Mouse (Mus musculus): ENCODE measurements at regions not wholly inside any gene's neighbourhood (a gene's known extent, or its start where the extent isn't known, plus 50 kb on each side); places are given as distances from the start of the nearest gene placed in this dataset.

DNA sequence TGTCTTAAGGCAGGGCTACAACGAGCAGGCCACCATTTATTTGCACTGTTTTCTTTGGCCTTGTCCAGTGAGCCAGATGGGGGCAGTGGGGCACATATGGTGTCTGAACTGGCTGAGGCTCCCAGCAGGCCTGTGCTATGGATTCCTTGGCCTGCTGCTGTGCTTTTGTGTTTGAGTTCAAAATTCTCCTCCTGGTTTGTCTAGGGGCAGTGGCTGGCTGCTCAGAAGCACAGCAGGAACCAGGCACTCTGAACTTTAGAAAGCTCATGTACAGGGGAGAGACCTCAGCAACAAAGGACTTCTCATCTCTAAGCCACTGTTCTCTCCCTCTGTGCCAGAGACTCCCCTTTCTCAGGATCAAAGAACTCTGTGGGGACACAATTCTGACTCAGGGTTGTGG, 370.9 kb downstream of the Bckdhb start:
- peak; percentile 42 for DNase-seq (ENCODE audit: low spot score)

DNA sequence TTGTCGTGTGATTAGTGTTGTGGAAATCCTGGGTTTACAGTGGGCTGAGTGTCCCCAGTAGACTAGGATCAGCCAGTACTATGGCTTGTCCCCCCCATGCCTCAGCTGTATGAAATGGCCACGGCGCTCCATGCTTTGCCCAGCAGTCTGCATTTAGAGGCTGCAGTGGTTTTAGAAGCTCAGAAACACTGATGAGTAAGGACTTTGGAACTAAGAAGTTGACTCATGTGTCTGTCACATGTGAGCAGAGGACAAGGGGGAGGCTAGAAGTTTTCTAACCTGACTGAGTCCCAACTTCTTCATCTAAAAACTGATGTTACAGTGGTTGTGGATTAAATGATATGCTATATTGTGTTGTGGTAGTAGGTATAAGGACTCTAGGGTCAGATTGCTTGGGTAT, 371.5 kb downstream of the Bckdhb start:
- DNase-seq (ENCODE audit: low spot score), result no peak

- DNase-seq (ENCODE audit: low spot score), result no peak
Measured at GRCm38 (mm10) chr9:84304398-84304797, 379.5 kb downstream of the Bckdhb start.

DNA sequence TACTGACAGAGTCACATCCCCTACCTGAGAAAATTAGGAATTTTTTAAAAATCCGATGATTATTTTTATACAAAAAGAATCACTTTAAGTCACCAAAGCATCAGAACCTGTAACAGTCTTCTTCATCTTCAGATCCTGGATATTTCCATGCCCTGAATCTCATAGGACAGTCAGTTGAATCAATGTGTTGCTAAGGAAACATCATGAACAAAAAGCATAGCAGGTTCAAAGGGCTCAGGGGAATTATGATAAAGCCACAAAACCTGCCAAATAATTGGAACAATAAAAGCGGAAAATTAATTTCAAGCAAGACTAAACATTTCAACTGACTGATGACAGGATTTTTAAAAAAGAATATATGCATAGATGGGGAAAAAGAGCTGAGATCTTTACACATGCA, 393.9 kb downstream of the Bckdhb start:
- no peak for DNase-seq (ENCODE audit: low spot score)

DNA sequence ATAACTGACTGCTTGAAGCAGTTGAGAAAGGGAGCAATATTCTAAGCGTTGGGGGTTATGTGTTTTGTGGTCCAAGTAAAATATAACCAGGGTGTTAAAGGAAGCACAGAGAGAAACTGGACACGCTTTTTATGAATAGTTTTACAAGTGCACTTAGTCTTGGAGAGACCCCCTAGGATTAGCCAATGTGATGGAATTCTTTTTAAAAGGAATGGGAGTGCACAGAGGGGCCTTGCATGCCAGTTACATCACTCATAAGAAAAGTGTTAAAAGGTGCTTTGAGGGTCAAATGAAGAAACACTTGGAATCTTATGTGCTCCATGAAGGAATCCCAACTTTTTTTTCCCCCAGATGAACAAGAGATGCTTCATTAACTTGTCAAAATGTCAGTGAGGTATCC, 394.4 kb downstream of the Bckdhb start:
- DNase-seq (ENCODE audit: low spot score), result no peak

GRCm38 (mm10) chr9:84323145-84323544, 398.2 kb downstream of the Bckdhb start:
- DNase-seq (ENCODE audit: low spot score), result no peak

- DNase-seq (ENCODE audit: low spot score), result no peak
Measured at GRCm38 (mm10) chr9:84331083-84331602, 406.2 kb downstream of the Bckdhb start.

GRCm38 (mm10) chr9:84343435-84344095, 418.6 kb downstream of the Bckdhb start:
- peak; percentile 90 for DNase-seq (ENCODE audit: low spot score)

- no peak for DNase-seq (ENCODE audit: low spot score)
Measured at GRCm38 (mm10) chr9:84350223-84350622, 425.3 kb downstream of the Bckdhb start.

DNA sequence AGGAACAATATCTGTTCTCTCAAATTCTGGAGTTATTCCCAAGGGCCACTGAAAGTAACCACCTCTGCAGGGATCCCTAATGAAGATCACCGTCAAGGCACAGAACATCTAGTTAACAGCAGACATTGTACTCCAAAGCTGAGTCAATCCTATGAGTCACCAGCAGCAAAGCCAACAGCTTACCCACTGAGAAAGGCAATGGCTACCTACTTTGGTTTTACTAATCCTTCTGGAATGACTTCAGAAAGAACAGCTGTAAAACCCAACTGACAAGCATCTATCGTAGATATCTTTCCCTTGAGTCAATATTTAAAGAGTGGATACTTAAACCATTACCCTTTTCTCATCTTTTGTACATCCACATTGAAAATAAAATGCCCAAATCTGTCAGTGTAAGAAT, 429.5 kb downstream of the Bckdhb start:
- no peak for DNase-seq (ENCODE audit: low spot score)

DNA sequence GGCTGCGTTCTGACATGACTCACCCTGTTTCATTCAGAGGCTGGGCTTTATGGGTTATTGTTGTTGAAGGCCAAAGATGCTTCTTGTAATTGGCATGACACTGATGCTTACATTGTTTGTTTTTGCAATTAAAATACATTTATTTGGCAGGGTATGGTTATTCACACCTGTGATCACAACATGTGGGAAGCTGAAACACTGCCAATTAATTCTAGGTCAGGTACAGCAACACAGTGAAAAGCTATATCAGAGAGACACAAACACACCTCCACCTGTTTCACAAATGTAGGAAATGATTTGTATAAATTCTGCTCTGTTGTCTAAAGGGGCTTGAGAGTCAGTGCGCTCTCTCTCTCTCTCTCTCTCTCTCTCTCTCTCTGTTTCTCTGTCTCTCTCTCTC, 431.2 kb downstream of the Bckdhb start:
- DNase-seq (ENCODE audit: low spot score), result no peak

GRCm38 (mm10) chr9:84359879-84360278, 434.9 kb downstream of the Bckdhb start:
- DNase-seq (ENCODE audit: low spot score), result peak; percentile 9

DNA sequence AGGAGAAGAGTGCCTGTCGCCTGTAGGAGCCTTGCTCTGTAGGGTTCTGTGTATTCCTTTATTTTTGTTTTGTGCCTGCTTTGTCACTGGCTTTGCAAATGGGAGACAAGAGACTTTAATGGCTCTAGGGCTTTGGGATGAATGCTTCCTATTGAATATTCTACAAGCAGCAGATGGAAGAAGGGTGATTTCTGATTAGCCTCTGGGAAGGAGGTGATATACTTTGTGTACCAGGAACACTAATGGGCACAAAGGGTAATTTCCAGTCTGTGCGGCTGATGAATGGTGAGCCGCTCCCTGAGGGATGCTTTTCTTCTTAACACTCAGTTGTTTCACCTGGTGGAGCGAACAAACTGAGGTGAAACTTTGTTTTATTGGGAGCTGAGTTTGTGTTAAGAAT, 435.5 kb downstream of the Bckdhb start:
- no peak for DNase-seq (ENCODE audit: low spot score)

- DNase-seq (ENCODE audit: low spot score), result no peak
Measured at GRCm38 (mm10) chr9:84363478-84363877, 438.5 kb downstream of the Bckdhb start.

- DNase-seq (ENCODE audit: low spot score), result no peak
Measured at GRCm38 (mm10) chr9:84369200-84369599, 444.3 kb downstream of the Bckdhb start.

GRCm38 (mm10) chr9:84370260-84370659, 445.3 kb downstream of the Bckdhb start:
- no peak for DNase-seq (ENCODE audit: low spot score)

DNA sequence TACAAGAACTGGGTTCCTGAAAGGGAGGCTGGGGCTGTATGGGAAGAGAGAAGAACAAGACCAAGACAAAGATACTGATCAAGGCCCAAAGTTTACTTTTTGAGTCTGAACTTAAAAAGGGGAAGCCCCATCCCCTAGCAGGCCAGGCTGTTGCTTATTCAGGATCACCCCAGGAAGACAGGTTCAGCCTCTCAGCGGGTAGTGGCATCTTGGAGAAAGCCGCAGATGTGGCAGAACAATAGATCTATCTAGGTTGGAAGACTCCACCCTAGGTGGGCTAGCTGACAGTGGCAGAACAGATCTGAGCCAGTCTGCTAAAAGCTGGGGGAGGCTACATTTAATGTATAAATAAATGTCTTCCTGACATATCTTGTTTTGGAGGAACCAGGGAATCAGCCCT, 450.8 kb downstream of the Bckdhb start:
- no peak for DNase-seq (ENCODE audit: low spot score)

GRCm38 (mm10) chr9:84376621-84377020, 451.7 kb downstream of the Bckdhb start:
- DNase-seq (ENCODE audit: low spot score), result no peak

- no peak for DNase-seq (ENCODE audit: low spot score)
Measured at GRCm38 (mm10) chr9:84381942-84382341, 457.0 kb downstream of the Bckdhb start.

GRCm38 (mm10) chr9:84389831-84390230, 464.9 kb downstream of the Bckdhb start:
- DNase-seq (ENCODE audit: low spot score), result no peak

GRCm38 (mm10) chr9:84394536-84395314, 469.8 kb downstream of the Bckdhb start:
- no peak for DNase-seq (ENCODE audit: low spot score)

DNA sequence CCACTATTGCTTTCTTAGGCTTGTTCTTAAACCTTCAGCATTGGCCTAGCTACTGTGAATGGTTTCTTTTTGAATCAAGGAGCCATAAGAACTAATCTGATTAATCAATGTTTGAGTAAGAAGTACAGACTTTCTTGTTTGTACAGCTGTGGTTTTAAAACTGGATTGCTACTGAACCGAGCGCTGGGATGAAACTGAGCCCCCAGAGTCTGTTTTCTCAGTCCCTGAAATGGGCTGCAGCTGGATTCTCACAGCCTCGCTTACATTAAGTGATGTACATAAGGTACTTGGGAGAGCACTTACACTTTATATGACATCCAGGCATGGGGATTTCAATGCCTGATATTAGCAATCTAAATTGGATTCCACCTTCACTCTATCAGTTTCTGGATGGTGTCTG, 474.5 kb downstream of the Bckdhb start:
- peak; percentile 11 for DNase-seq (ENCODE audit: low spot score)
